Mouse (Mus musculus): ENCODE results near the gene Glt1d1. TPM values are rescaled to one million over a fixed set of nuclear protein-coding genes. Genes with fewer than 3 reads are reported as not detected.
"Not testable (repeated sequence)": the region's sequence is repeated elsewhere in the genome, so short reads cannot be mapped to it uniquely, and the experiment has no call there.

The Glt1d1 gene
- polyA plus RNA-seq, 1 experiment from 2014 or later = 2.9 TPM

DNA sequence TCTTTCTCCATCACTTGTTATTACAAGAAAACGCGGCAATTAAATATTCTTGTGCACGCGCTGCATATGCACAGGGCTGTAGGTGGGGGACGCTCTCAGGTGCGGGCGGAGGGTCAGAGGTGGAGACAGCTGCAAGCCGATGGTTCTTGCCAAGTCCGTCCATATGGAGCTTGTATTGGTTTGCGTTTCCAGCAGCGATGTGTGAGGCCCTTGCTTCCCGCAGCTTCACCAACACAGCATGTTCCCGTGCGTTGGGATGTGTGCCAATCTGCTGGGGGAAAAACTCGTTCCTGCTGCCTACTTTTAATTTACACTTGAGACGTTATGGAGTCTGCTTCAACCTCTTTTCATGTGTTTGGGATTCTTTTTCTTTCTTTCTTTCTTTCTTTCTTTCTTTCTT lies 109.3 kb downstream of the Glt1d1 start:
- H3K9ac ChIP-seq (replicated peaks) = no peak overlapping the region
- no peak for DNase-seq
- no peaks in the 10 kb centered on the region for H3K36me3 ChIP-seq (replicated peaks; ENCODE audit: insufficient read depth, low read length)
- no peak overlapping the region for H3K27ac ChIP-seq (ENCODE audit: low read depth)
- no peak overlapping the region for H3K4me3 ChIP-seq (ENCODE audit: low read depth, low read length)
- TF ChIP-seq CTCF (IDR thresholded peaks at IDR 0.05; ENCODE audit: low read depth) (no peak), EP300 (IDR thresholded peaks at IDR 0.05; ENCODE audit: low read depth) (no peak)
- H3K4me1 ChIP-seq (ENCODE audit: insufficient read depth) = no peaks in the 10 kb centered on the region
- H3K4me2 ChIP-seq (ENCODE audit: low read depth, low read length) = no peak overlapping the region
- peaks cover 3% of the 10 kb centered on the region; the same call in 1 of the 2 replicates for H3K9me3 ChIP-seq (ENCODE audit: low read length)
- WGBS (ENCODE audit: insufficient replicate concordance) = 85% methylated on average over 16 of the region's 16 CpGs
- no peaks in the 10 kb centered on the region for H3K27me3 ChIP-seq (ENCODE audit: insufficient read depth, low read length)
- no peak for ATAC-seq

GRCm38 (mm10) chr5:127749540-127749939 lies 117.5 kb downstream of the Glt1d1 start:
- H3K9me3 ChIP-seq (ENCODE audit: low read length); H3K4me3 ChIP-seq (ENCODE audit: low read depth, low read length); H3K27me3 ChIP-seq (ENCODE audit: insufficient read depth, low read length); H3K36me3 ChIP-seq (replicated peaks; ENCODE audit: insufficient read depth, low read length); H3K4me1 ChIP-seq (ENCODE audit: insufficient read depth); ATAC-seq; H3K9ac ChIP-seq (replicated peaks); DNase-seq; H3K4me2 ChIP-seq (ENCODE audit: low read depth, low read length); H3K27ac ChIP-seq (ENCODE audit: low read depth): not testable (repeated sequence)
- WGBS (ENCODE audit: insufficient replicate concordance) = 64% methylated on average over 3 of the region's 3 CpGs

DNA sequence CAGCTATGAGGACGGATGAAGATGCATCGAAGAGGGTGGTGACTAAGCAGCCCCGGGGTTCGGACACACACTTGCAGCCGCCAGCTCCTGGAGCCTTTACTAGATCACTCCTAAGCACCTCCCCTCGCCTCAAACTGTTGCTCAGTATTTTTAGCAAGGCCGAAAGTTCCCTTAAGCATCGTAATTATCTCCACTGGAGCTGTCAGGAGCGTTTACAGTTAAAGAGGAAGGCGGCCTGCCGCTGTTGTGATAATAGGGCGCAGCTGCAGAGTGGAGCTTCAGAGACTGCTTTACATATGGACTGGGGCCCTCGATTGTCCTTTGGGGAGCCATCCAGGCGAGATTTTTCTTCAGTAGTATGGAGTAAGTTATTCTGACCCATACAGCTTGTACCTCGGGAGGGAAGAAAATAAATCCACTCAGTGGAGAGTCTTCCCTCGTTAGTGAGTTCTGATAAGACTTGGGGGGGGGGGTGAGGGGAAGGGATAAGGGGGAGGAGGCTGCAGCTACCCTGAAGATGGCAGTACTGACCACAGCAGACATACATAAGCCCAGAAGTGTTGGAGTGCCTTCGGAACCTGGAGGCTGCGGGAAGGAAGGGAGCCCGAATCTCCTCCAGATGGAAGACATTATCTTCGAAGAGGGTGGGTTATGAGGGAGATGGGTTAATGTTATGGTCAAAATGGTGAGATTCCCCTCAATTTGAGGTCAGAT lies 119.4 kb downstream of the Glt1d1 start:
- Histone ChIP-seq H3K9ac (replicated peaks) (no peak overlapping the region), H3K4me3 (ENCODE audit: low read depth, low read length) (no peak overlapping the region), H3K4me2 (ENCODE audit: low read depth, low read length) (no peak overlapping the region), H3K36me3 (replicated peaks; ENCODE audit: insufficient read depth, low read length) (no peaks in the 10 kb centered on the region), H3K9me3 (ENCODE audit: low read length) (no peaks in the 10 kb centered on the region), H3K4me1 (ENCODE audit: insufficient read depth) (no peaks in the 10 kb centered on the region), H3K27me3 (ENCODE audit: insufficient read depth, low read length) (no peaks in the 10 kb centered on the region), H3K27ac (ENCODE audit: low read depth) (no peak overlapping the region)
- DNase-seq (no peak), ATAC-seq (no peak)
- TF ChIP-seq CTCF (IDR thresholded peaks at IDR 0.05; ENCODE audit: low read depth) (no peak), EP300 (IDR thresholded peaks at IDR 0.05; ENCODE audit: low read depth) (no peak)
- 38% methylated on average over 20 of the region's 20 CpGs for WGBS (ENCODE audit: insufficient replicate concordance)

GRCm38 (mm10) chr5:127755594-127755993 lies 123.5 kb downstream of the Glt1d1 start:
- Histone ChIP-seq H3K27ac (ENCODE audit: low read depth) (no peak overlapping the region), H3K4me1 (ENCODE audit: insufficient read depth) (no peaks in the 10 kb centered on the region), H3K27me3 (ENCODE audit: insufficient read depth, low read length) (no peaks in the 10 kb centered on the region), H3K4me2 (ENCODE audit: low read depth, low read length) (no peak overlapping the region), H3K36me3 (replicated peaks; ENCODE audit: insufficient read depth, low read length) (no peaks in the 10 kb centered on the region), H3K4me3 (ENCODE audit: low read depth, low read length) (no peak overlapping the region), H3K9me3 (ENCODE audit: low read length) (no peaks in the 10 kb centered on the region), H3K9ac (replicated peaks) (no peak overlapping the region)
- 82% methylated on average over 4 of the region's 4 CpGs for WGBS (ENCODE audit: insufficient replicate concordance)
- no peak for TF ChIP-seq CTCF (IDR thresholded peaks at IDR 0.05; ENCODE audit: low read depth)
- TF ChIP-seq EP300 (IDR thresholded peaks at IDR 0.05; ENCODE audit: low read depth) = no peak
- ATAC-seq (no peak), DNase-seq (no peak)

DNA sequence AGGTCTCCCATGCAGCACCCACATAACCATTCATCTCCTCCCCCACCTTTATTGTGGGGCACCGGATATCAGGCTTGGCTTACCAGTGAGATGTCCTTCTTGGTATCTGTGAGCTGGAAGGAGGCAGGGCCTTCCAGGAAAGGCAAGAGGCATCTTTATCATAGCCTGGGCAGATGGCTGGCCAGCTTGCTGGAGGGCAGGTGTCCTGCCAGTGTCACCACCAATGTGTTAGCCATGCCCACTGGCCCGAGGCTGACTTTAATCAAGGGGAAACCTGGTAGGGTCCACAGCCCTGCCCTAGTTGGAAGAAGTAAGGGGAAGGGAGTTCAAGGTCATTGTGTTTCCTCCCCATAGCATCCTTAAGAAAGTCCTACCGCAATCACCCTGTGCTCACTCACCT lies 123.9 kb downstream of the Glt1d1 start:
- no peak for ATAC-seq
- WGBS (ENCODE audit: insufficient replicate concordance) = 73% methylated on average over 3 of the region's 3 CpGs

GRCm38 (mm10) chr5:127756671-127757423 lies 124.8 kb downstream of the Glt1d1 start:
- no peak overlapping the region for H3K4me2 ChIP-seq (ENCODE audit: low read depth, low read length)
- H3K4me1 ChIP-seq (ENCODE audit: insufficient read depth) = no peaks in the 10 kb centered on the region
- no peak for TF ChIP-seq EP300 (IDR thresholded peaks at IDR 0.05; ENCODE audit: low read depth)
- peak; percentile 33 for TF ChIP-seq CTCF (IDR thresholded peaks at IDR 0.05; ENCODE audit: low read depth)
- no peaks in the 10 kb centered on the region for H3K9me3 ChIP-seq (ENCODE audit: low read length)
- no peak overlapping the region for H3K4me3 ChIP-seq (ENCODE audit: low read depth, low read length)
- ATAC-seq (no peak), DNase-seq (no peak)
- 70% methylated on average over 4 of the region's 4 CpGs for WGBS (ENCODE audit: insufficient replicate concordance)
- H3K27ac ChIP-seq (ENCODE audit: low read depth) = no peak overlapping the region
- H3K27me3 ChIP-seq (ENCODE audit: insufficient read depth, low read length) = no peaks in the 10 kb centered on the region
- no peak overlapping the region for H3K9ac ChIP-seq (replicated peaks)
- H3K36me3 ChIP-seq (replicated peaks; ENCODE audit: insufficient read depth, low read length) = no peaks in the 10 kb centered on the region

More for the DNA sequence above, 123.9 kb downstream of the Glt1d1 start:
- H3K36me3 ChIP-seq (replicated peaks; ENCODE audit: insufficient read depth, low read length) = no peaks in the 10 kb centered on the region
- no peak overlapping the region for H3K4me3 ChIP-seq (ENCODE audit: low read depth, low read length)
- H3K27me3 ChIP-seq (ENCODE audit: insufficient read depth, low read length) = no peaks in the 10 kb centered on the region
- TF ChIP-seq CTCF (IDR thresholded peaks at IDR 0.05; ENCODE audit: low read depth) (no peak), EP300 (IDR thresholded peaks at IDR 0.05; ENCODE audit: low read depth) (no peak)
- no peak for DNase-seq
- no peaks in the 10 kb centered on the region for H3K9me3 ChIP-seq (ENCODE audit: low read length)
- no peak overlapping the region for H3K27ac ChIP-seq (ENCODE audit: low read depth)
- no peak overlapping the region for H3K4me2 ChIP-seq (ENCODE audit: low read depth, low read length)
- H3K9ac ChIP-seq (replicated peaks) = no peak overlapping the region
- no peaks in the 10 kb centered on the region for H3K4me1 ChIP-seq (ENCODE audit: insufficient read depth)

Data from liver, postnatal 0 days (tissue).